Mouse (Mus musculus): ENCODE results near the gene Prdm2.

- no peak for TF ChIP-seq CTCF (IDR thresholded peaks at IDR 0.05; ENCODE audit: low read depth, low read length)
- TF ChIP-seq POLR2A (IDR thresholded peaks at IDR 0.05; ENCODE audit: insufficient read depth, low read length) = no peak
These were observed 10.1 kb downstream of the Prdm2 start for GRCm38 (mm10) chr4:143202653-143203052.

Measured in ES-Bruce4 (cell line).